Mouse (Mus musculus) layer of hippocampus, postnatal 36 days (tissue): ENCODE measurements at regions not wholly inside any gene's neighbourhood (a gene's known extent, or its start where the extent isn't known, plus 50 kb on each side); places are given as distances from the start of the nearest gene placed in this dataset.

ENCODE experiments used
- DNase-seq, 2 experiments: peaks; one replicate each; pipeline ENCODE4 v3.0.0; 2022

DNA sequence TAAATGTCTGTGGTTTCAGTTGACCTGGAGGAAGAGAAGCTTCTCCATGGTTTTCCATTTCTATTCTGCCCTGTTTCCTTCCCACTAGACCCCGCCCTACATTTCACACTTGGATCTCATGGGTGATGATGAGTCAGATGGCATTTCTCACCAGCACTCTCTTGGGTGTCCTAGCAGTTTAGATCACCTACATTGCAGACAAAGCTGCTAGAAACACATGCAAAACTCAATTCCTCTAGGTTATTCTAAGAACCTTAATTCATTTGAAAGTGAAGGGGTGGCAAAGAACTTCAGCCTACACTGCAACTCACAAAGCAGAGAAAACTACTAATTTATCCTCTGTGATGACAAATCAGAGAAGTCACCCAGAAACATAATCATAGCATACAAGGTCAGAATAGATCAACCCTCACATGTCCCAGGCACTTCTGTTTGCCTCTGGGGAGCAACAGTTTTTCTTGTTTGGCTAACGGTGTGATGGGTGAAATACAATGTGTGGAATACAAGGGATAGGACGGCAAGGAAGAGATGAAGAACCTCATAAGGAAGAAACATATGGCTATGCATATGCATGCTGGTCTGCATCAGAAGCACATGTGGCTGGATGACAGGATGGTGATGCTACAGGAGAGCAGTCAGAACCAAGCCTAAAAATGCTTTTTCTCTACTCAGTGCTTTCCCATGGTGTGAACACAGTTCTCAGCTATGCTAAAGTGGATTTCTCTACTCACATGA, 990.7 kb upstream of the Kif18a start:
- DNase-seq: peak in 1 of 2 experiments; percentile 3

DNA sequence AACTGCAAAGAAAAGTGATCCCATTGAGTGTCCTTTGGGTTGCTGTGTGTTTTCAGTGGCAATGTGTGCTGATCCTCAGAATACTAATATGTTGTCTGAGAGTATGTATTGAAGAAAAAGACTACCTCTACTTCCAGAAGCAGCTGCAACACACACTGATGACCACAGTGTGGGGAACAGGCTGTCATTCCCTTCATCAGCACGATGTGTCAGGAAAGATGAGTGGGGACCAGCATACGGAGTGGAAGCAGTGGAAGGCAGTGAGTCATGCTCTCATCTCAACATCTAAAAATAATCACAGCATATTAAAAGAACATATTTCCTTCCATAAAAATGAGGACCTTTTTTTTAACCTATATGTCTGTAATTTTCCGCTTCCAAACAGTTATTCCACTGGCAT, 977.8 kb upstream of the Kif18a start:
- DNase-seq: peak in 1 of 2 experiments; percentile 16
